Mouse (Mus musculus): ENCODE results near the gene Plxna1. TPM values are rescaled to one million over a fixed set of nuclear protein-coding genes. Genes with fewer than 3 reads are reported as not detected.
A peak's percentile ranks its signal among the peaks of the same experiment; 100 is the strongest.

Gene Plxna1
- polyA plus RNA-seq (2014; fragmentation: Nextera tagmentation; extraction: Ambion mirVana) = 17.3 and 23.5 TPM in 2 replicates

DNA sequence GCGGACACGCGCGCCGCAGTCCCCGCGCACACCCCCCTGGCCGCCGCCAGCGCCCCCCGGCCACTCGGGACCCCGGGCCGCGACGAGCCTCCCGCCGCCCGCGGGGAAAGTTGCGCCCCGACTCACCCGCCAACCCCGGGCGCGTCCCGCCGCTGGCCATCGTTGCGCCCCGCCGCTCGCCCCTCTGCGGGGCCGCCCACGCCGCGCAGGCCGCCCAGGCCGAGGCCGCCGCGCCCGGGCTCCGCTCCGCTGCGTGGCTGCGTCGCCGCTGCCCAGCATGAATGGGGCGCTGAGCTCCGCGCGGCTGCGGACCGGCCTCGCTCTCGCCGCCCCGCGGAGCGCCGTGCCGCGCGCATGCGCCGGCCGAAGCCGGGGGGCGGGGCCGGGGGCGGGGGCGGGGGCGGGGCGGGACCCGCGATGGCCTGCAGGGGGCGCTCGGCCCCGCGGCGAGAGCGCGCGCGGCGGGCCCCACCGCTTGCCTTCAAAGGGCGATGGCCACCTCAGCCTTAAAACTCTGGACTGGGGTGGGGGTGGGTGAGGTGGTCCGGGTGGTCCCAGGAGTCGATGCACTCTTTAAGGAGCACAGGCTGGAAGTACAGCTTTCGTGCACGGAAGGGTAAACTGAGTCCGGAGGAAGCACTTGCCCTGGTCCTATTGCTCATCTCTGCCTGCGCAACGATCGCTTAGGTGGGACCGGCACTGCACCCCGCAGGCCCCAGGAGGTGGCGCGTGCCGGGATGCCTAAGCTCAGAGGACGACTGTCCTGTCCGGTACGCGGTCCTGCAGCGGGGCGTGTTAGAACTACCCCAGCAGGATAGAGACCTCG lies at the start of gene Plxna1:
TSS of gene Plxna1 (minus strand) at position 340 of the 826 bp plus-strand sequence.
- peak; percentile 73 for ATAC-seq (ENCODE audit: insufficient number of reproducible peaks, insufficient read depth, low FRiP score, low read depth)

DNA sequence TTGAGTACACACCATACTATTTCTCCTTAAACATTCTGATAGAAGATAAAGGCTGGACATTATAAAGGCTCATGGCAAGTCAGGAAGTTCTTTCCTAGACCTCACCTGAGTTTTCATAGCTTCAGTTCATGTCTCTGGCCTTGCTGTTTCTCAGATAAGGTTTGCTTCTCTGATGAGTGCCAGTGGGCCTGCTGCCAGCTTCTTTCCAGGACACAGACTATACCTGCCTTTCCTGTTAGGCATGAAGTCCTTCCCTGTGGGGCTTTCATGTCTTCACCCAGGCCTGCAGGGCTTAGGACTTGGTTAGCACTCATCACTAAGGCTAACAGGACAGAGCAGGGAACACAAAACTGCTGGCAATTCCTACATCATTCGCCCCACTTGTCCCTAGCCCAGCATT lies 46.6 kb upstream of the Plxna1 start:
- Histone ChIP-seq H3K9me3 (ENCODE audit: control insufficient read depth, low read depth, low read length) (no peaks in the 10 kb centered on the region), H3K27me3 (ENCODE audit: control insufficient read depth, insufficient read depth, low read length) (no peaks in the 10 kb centered on the region), H3K4me3 (ENCODE audit: low read depth, low read length) (no peak overlapping the region), H3K27ac (ENCODE audit: low read length) (no peak overlapping the region), H3K9ac (replicated peaks; ENCODE audit: low read depth, low read length) (no peak overlapping the region), H3K4me2 (replicated peaks; ENCODE audit: low read depth, low read length) (no peak overlapping the region), H3K4me1 (ENCODE audit: control insufficient read depth, insufficient read depth, low read length) (no peaks in the 10 kb centered on the region), H3K36me3 (ENCODE audit: control insufficient read depth, insufficient read depth, low read length) (no peaks in the 10 kb centered on the region)
- ATAC-seq (ENCODE audit: insufficient number of reproducible peaks, insufficient read depth, low FRiP score, low read depth) = no peak
- 82% methylated on average over 1 of the region's 1 CpGs for WGBS

More for the DNA sequence above, at the start of gene Plxna1:
- peak within 1 kb of the TSS; percentile 67 for H3K27ac ChIP-seq (ENCODE audit: low read length)
- peak within 1 kb of the TSS; percentile 97 for H3K9ac ChIP-seq (replicated peaks; ENCODE audit: low read depth, low read length)
- H3K27me3 ChIP-seq (ENCODE audit: control insufficient read depth, insufficient read depth, low read length) = no peaks in the 10 kb centered on the region
- H3K9me3 ChIP-seq (ENCODE audit: control insufficient read depth, low read depth, low read length) = no peaks in the 10 kb centered on the region; the same call in 1 of the 2 replicates
- H3K4me2 ChIP-seq (replicated peaks; ENCODE audit: low read depth, low read length) = peak within 1 kb of the TSS; percentile 95
- H3K36me3 ChIP-seq (ENCODE audit: control insufficient read depth, insufficient read depth, low read length) = peaks cover 1% of the 10 kb centered on the region; the same call in 1 of the 2 replicates
- WGBS = 1% methylated on average over 89 of the region's 110 CpGs
- peak within 1 kb of the TSS; percentile 94 for H3K4me3 ChIP-seq (ENCODE audit: low read depth, low read length)
- H3K4me1 ChIP-seq (ENCODE audit: control insufficient read depth, insufficient read depth, low read length) = peaks cover 27% of the 10 kb centered on the region

DNA sequence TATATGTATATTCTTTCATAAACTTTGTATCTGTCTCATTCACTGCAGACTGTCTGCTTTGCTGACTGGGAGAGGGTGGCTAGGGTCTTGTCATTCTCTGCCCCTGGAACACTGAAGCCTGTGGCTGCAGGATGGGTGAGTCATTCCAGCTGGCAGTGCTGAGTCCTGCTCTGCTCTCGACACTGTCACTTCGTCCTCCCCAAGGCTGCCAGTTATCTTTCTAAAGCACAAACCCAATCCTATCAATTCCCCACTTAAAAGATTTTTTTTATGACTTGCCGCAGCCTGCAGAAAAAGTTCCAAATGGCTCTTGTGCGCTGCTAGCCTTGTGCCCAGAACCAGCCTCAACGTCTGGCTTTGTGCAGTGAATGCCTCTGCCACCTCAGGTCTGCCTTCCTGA lies 45.8 kb upstream of the Plxna1 start:
- WGBS = 66% methylated on average over 5 of the region's 5 CpGs

DNA sequence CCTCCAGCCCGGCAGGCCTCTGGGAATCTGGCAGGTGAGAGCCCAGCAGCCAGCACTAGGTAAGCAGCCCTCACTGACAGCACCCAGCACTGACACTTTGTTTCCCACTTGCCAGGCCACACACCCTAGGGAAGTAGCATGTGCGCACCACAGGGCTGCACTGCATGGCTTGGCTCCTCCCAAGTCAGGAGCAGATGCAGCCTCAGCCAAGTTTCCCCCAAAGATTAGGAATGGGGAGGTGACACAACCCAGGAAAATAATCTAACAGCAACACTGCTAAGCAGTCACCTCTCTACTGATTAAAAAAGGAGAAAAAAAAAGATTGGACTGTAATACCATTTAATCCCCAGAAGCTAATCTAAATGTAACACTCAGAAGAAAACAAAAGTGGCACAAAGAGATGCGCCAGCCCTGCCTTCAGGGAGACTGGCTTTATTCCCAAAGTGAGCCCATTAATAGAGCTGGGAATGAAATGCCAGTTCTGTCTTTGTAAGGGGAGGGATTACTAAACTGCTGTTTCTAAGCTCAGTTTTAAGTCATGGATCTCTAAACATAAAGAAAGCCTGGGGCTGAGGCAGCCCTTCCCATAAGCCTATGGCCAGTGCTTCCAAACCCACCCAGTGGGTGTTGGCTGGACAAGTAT lies 44.9 kb upstream of the Plxna1 start:
- Histone ChIP-seq H3K27ac (ENCODE audit: low read length) (no peak overlapping the region), H3K36me3 (ENCODE audit: control insufficient read depth, insufficient read depth, low read length) (no peaks in the 10 kb centered on the region), H3K4me1 (ENCODE audit: control insufficient read depth, insufficient read depth, low read length) (no peaks in the 10 kb centered on the region), H3K4me2 (replicated peaks; ENCODE audit: low read depth, low read length) (no peak overlapping the region), H3K9me3 (ENCODE audit: control insufficient read depth, low read depth, low read length) (no peaks in the 10 kb centered on the region), H3K9ac (replicated peaks; ENCODE audit: low read depth, low read length) (no peak overlapping the region), H3K4me3 (ENCODE audit: low read depth, low read length) (no peak overlapping the region), H3K27me3 (ENCODE audit: control insufficient read depth, insufficient read depth, low read length) (no peaks in the 10 kb centered on the region)
- 75% methylated on average over 3 of the region's 3 CpGs for WGBS
- no peak for ATAC-seq (ENCODE audit: insufficient number of reproducible peaks, insufficient read depth, low FRiP score, low read depth)

More for the DNA sequence above, 45.8 kb upstream of the Plxna1 start:
- H3K36me3 ChIP-seq (ENCODE audit: control insufficient read depth, insufficient read depth, low read length) = no peaks in the 10 kb centered on the region
- no peak overlapping the region for H3K4me2 ChIP-seq (replicated peaks; ENCODE audit: low read depth, low read length)
- H3K4me3 ChIP-seq (ENCODE audit: low read depth, low read length) = no peak overlapping the region
- no peaks in the 10 kb centered on the region for H3K9me3 ChIP-seq (ENCODE audit: control insufficient read depth, low read depth, low read length)
- H3K27ac ChIP-seq (ENCODE audit: low read length) = no peak overlapping the region
- no peaks in the 10 kb centered on the region for H3K4me1 ChIP-seq (ENCODE audit: control insufficient read depth, insufficient read depth, low read length)
- no peak overlapping the region for H3K9ac ChIP-seq (replicated peaks; ENCODE audit: low read depth, low read length)
- no peaks in the 10 kb centered on the region for H3K27me3 ChIP-seq (ENCODE audit: control insufficient read depth, insufficient read depth, low read length)
- ATAC-seq (ENCODE audit: insufficient number of reproducible peaks, insufficient read depth, low FRiP score, low read depth) = no peak

DNA sequence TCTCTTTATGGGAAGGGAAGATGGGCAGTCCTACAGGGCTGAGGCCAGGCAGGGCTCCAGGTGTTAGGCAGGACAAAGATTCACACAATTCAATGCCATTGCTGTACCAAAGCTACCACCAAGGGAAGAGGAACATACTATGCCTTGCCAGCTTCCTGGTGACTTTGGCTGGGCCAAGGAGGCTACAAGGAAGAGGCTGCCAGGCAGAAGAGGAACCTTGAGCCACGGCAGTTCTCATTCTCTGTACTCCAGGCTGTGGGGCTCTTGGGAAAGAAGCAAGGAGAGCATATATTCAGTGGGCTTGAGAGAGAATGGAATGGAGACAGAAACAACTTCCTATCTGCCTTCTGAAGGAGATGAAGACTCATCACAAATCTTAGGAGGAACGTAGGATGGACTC lies 42.5 kb upstream of the Plxna1 start:
- Histone ChIP-seq H3K4me3 (ENCODE audit: low read depth, low read length) (no peak overlapping the region), H3K9ac (replicated peaks; ENCODE audit: low read depth, low read length) (no peak overlapping the region), H3K4me2 (replicated peaks; ENCODE audit: low read depth, low read length) (no peak overlapping the region), H3K4me1 (ENCODE audit: control insufficient read depth, insufficient read depth, low read length) (no peaks in the 10 kb centered on the region), H3K27ac (ENCODE audit: low read length) (no peak overlapping the region), H3K9me3 (ENCODE audit: control insufficient read depth, low read depth, low read length) (no peaks in the 10 kb centered on the region), H3K36me3 (ENCODE audit: control insufficient read depth, insufficient read depth, low read length) (no peaks in the 10 kb centered on the region), H3K27me3 (ENCODE audit: control insufficient read depth, insufficient read depth, low read length) (no peaks in the 10 kb centered on the region)
- ATAC-seq (ENCODE audit: insufficient number of reproducible peaks, insufficient read depth, low FRiP score, low read depth) = no peak
- 80% methylated on average over 2 of the region's 2 CpGs for WGBS

DNA sequence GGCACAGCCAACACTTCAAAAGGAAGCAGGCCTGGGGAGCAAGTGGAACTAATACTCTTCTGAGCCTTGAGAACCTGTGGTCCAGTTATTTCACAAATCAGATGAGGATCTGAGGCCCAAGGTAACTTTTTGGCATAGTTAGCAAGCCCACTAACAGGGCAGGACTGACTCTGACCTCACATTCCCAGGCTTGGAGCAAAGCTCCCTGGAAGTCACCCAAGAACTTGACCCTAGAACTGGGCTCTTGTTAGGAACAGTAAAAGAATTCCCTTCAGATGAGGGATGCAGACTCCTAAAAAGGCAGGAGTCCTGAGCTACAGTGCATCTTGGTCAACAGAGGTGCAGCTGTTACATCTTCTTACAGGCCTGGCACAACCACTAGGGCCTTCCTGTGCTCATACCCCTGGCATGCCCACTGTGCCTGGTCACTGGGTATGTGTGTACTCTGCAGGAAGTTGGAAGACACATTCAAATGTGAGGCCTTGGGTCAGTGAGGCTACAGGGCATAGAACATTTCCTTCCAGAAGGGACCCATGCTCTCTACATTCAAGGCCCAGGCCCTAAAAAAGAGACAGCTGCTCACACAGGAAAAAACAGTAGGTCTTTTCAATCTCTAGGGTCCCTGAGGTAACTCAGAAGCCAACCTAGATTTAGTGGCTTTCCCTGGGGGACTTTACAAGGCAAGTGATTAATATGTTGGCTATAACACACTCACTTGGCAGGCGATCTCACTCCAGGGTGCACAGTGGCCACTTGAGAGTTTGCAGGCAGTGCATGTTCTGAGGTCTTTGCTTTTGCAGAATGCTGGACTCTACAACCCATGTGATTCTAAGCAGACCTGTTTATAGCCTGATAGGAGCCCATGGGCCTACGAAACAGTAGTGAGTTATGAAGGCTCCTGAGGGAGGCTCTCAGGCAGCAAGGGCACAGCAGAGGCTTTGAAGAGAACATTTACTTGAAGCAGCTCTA lies 41.1 kb upstream of the Plxna1 start:
- H3K4me3 ChIP-seq (ENCODE audit: low read depth, low read length) = no peak overlapping the region
- H3K27me3 ChIP-seq (ENCODE audit: control insufficient read depth, insufficient read depth, low read length) = no peaks in the 10 kb centered on the region
- H3K4me2 ChIP-seq (replicated peaks; ENCODE audit: low read depth, low read length) = no peak overlapping the region
- H3K9me3 ChIP-seq (ENCODE audit: control insufficient read depth, low read depth, low read length) = no peaks in the 10 kb centered on the region
- no peak for ATAC-seq (ENCODE audit: insufficient number of reproducible peaks, insufficient read depth, low FRiP score, low read depth)
- no peaks in the 10 kb centered on the region for H3K36me3 ChIP-seq (ENCODE audit: control insufficient read depth, insufficient read depth, low read length)
- no peaks in the 10 kb centered on the region for H3K4me1 ChIP-seq (ENCODE audit: control insufficient read depth, insufficient read depth, low read length)
- no peak overlapping the region for H3K27ac ChIP-seq (ENCODE audit: low read length)
- 66% methylated on average over 2 of the region's 2 CpGs for WGBS
- no peak overlapping the region for H3K9ac ChIP-seq (replicated peaks; ENCODE audit: low read depth, low read length)

DNA sequence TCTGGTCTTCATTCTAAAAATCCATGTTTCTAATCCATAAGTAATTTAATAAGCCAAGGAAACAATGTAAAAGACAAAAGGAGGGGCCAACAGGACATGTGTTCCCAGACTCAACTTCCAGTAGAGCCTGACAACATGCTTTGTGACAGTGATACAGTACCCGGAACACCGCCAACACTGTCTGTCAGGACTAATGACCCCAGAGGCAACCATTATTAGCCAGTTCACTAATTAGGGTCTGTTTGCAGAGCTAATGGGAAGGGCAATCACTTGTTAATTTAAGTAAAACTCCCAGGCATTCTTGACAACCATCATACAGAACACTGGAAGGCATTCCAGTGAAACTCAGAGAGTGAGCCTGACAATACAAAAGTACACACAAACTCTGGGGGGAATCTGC lies 40.0 kb upstream of the Plxna1 start:
- Histone ChIP-seq H3K27ac (ENCODE audit: low read length) (no peak overlapping the region), H3K4me2 (replicated peaks; ENCODE audit: low read depth, low read length) (no peak overlapping the region), H3K4me1 (ENCODE audit: control insufficient read depth, insufficient read depth, low read length) (no peaks in the 10 kb centered on the region), H3K9me3 (ENCODE audit: control insufficient read depth, low read depth, low read length) (no peaks in the 10 kb centered on the region), H3K4me3 (ENCODE audit: low read depth, low read length) (no peak overlapping the region), H3K36me3 (ENCODE audit: control insufficient read depth, insufficient read depth, low read length) (no peaks in the 10 kb centered on the region), H3K27me3 (ENCODE audit: control insufficient read depth, insufficient read depth, low read length) (no peaks in the 10 kb centered on the region), H3K9ac (replicated peaks; ENCODE audit: low read depth, low read length) (no peak overlapping the region)
- ATAC-seq (ENCODE audit: insufficient number of reproducible peaks, insufficient read depth, low FRiP score, low read depth) = no peak
- WGBS = 87% methylated on average over 2 of the region's 2 CpGs

DNA sequence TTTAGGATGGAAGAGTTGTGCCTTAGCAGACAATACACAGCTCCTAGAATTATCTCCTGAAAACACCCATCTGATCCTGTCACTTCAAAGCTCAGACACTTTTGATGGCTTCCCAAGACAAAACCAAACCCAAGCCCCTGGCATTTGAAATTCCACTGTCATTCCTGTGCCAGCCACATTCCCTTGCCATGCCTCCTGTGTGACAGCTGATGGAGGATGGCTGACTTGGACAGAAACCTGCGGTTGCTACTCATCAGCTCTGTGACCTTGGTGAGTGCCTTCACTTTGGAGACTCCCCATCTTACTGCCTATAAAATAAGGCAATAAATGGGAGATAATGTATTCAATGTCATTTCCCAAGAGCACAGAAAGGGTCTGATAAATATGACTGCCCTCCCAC lies 37.1 kb upstream of the Plxna1 start:
- Histone ChIP-seq H3K27me3 (ENCODE audit: control insufficient read depth, insufficient read depth, low read length) (no peaks in the 10 kb centered on the region), H3K4me3 (ENCODE audit: low read depth, low read length) (no peak overlapping the region), H3K27ac (ENCODE audit: low read length) (no peak overlapping the region), H3K4me1 (ENCODE audit: control insufficient read depth, insufficient read depth, low read length) (no peaks in the 10 kb centered on the region), H3K36me3 (ENCODE audit: control insufficient read depth, insufficient read depth, low read length) (no peaks in the 10 kb centered on the region), H3K9ac (replicated peaks; ENCODE audit: low read depth, low read length) (no peak overlapping the region), H3K9me3 (ENCODE audit: control insufficient read depth, low read depth, low read length) (no peaks in the 10 kb centered on the region), H3K4me2 (replicated peaks; ENCODE audit: low read depth, low read length) (no peak overlapping the region)
- 83% methylated on average over 1 of the region's 1 CpGs for WGBS
- ATAC-seq (ENCODE audit: insufficient number of reproducible peaks, insufficient read depth, low FRiP score, low read depth) = no peak
